ENCODE assay signal across 9 mouse cellular contexts in the genomic region with DNA sequence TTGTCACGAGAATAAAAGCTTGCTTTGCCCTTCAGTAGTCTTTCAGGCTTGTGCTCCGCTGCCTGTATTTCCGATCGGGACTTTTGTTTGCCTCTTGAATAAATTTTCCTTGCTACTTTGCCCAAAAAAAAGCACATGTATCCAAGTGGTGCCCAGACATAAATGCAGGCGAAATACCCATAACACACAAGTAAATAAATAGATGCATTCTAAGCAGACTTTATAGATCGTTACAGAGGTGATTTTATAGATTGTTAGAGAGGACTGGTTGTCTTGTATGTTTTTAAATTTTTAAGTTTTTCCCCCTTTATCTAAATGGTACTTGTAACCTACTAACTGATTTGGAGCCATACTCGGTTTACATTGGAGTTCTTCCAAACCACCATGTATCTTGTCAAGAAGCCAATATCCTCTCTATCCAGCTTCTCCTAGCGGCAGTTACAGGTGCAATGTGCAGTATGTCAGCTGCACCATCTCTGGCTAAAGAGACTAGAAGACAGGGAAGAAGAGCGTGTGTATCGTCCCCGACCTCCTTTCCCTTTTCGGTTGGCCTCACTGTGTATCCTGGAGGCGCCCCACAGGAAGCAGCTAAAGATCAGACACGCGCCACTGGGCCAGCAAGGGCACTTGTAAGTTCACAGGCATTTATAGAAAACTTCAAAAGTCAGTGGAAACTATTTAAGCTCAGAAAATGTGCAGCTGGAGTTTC. TPM values are rescaled to one million over a fixed set of nuclear protein-coding genes. Genes with fewer than 3 reads are reported as not detected.
DNase-seq lines count a peak whose midpoint lies in the region; ATAC-seq and TF ChIP-seq lines count a peak whose summit lies in the region.
"Had no signal": no experiment of that assay in that cellular context is flagged by ENCODE, and none has a peak within 500 bp of the region (broad histone marks: within the 10 kb centered on the region; RNA-seq: fewer than 3 reads in every experiment).

No protein-coding gene starts in this region.

- H3K9ac ChIP-seq in heart, embryonic 11.5 days (ENCODE audit: low read depth, low read length): no peak overlapping the region
- H3K9ac ChIP-seq in intestine, embryonic 15.5 days: no peak overlapping the region
- H3K9ac ChIP-seq in liver, postnatal 0 days (replicated peaks): peak overlapping the region; percentile 41; the same call in 1 of the 2 replicates

- H3K4me1 ChIP-seq in heart, embryonic 11.5 days (ENCODE audit: control insufficient read depth, insufficient read depth, low read length): 0 out of 2 replicates have a peak, but pooled peaks cover 3% of the 10 kb centered on the region
- 0 out of 2 replicates have a peak, but pooled peaks cover 3% of the 10 kb centered on the region for H3K4me1 ChIP-seq in intestine, embryonic 15.5 days (replicated peaks)
- H3K4me1 ChIP-seq in liver, postnatal 0 days (ENCODE audit: insufficient read depth): peaks cover 20% of the 10 kb centered on the region

- WGBS in heart, embryonic 11.5 days (ENCODE audit: insufficient replicate concordance): 63% methylated on average over 15 of the region's 15 CpGs
- 51% methylated on average over 15 of the region's 15 CpGs for WGBS in intestine, embryonic 15.5 days
- 45% methylated on average over 15 of the region's 15 CpGs for WGBS in liver, postnatal 0 days (ENCODE audit: insufficient replicate concordance)

- peak; percentile 32; the same call in 1 of the 2 replicates for TF ChIP-seq EP300 in liver, postnatal 0 days (IDR thresholded peaks at IDR 0.05; ENCODE audit: low read depth)

- 0 out of 2 replicates have a peak, but pooled peaks cover 3% of the 10 kb centered on the region for H3K9me3 ChIP-seq in heart, embryonic 11.5 days (replicated peaks; ENCODE audit: control insufficient read depth, low read length)
- no peaks in the 10 kb centered on the region for H3K9me3 ChIP-seq in intestine, embryonic 15.5 days
- no peaks in the 10 kb centered on the region for H3K9me3 ChIP-seq in liver, postnatal 0 days (ENCODE audit: low read length)

- intact Hi-C loops in left cerebral cortex, postnatal 10 days (cut with DNase I): no loop called here

- H3K27me3 ChIP-seq in heart, embryonic 11.5 days (ENCODE audit: control insufficient read depth, insufficient read depth, low read length): no peaks in the 10 kb centered on the region
- H3K27me3 ChIP-seq in intestine, embryonic 15.5 days (replicated peaks): no peaks in the 10 kb centered on the region
- H3K27me3 ChIP-seq in liver, postnatal 0 days (ENCODE audit: insufficient read depth, low read length): no peaks in the 10 kb centered on the region

- H3K27ac ChIP-seq in heart, embryonic 11.5 days (ENCODE audit: low read depth, low read length): no peak overlapping the region
- no peak overlapping the region for H3K27ac ChIP-seq in intestine, embryonic 15.5 days
- peak overlapping the region; percentile 31; the same call in 1 of the 2 replicates for H3K27ac ChIP-seq in liver, postnatal 0 days (ENCODE audit: low read depth)

- H3K36me3 ChIP-seq in heart, embryonic 11.5 days (ENCODE audit: control insufficient read depth, insufficient read depth, low read length): no peaks in the 10 kb centered on the region
- H3K36me3 ChIP-seq in intestine, embryonic 15.5 days: no peaks in the 10 kb centered on the region
- H3K36me3 ChIP-seq in liver, postnatal 0 days (replicated peaks; ENCODE audit: insufficient read depth, low read length): no peaks in the 10 kb centered on the region

- no peak for ATAC-seq in heart, embryonic 11.5 days (replicated peaks; ENCODE audit: insufficient number of reproducible peaks, low FRiP score, low TSS enrichment)
- ATAC-seq in intestine, embryonic 15.5 days: 0 out of 2 replicates have a peak, but pooled peaks have one; percentile 41
- peak; percentile 57; the same call in 1 of the 2 replicates for ATAC-seq in liver, postnatal 0 days

- H3K4me2 ChIP-seq in heart, embryonic 11.5 days: peak overlapping the region; percentile 9; the same call in 1 of the 2 replicates
- H3K4me2 ChIP-seq in intestine, embryonic 15.5 days (replicated peaks): 0 out of 2 replicates have a peak overlapping the region, but pooled peaks have one; percentile 7
- H3K4me2 ChIP-seq in liver, postnatal 0 days (ENCODE audit: low read depth, low read length): peak overlapping the region; percentile 63

- DNase-seq in heart, adult 8-10 months (ENCODE audit: low spot score): no peak
- peak; percentile 29 for DNase-seq in NIH3T3 (ENCODE audit: low read depth)
- DNase-seq in liver, postnatal 0 days: peak; percentile 46
- DNase-seq in thymus, postnatal 4 days: peak; percentile 63
- DNase-seq in gastrocnemius, postnatal 25 days: no peak
- no peak for DNase-seq in left cerebral cortex, postnatal 10 days (ENCODE audit: extremely low spot score in 1 of 2, low spot score in 2 of 2)

- no peak overlapping the region for H3K4me3 ChIP-seq in heart, embryonic 11.5 days (ENCODE audit: low read depth, low read length)
- H3K4me3 ChIP-seq in intestine, embryonic 15.5 days (replicated peaks): no peak overlapping the region
- H3K4me3 ChIP-seq in liver, postnatal 0 days (ENCODE audit: low read depth, low read length): no peak overlapping the region

- TF ChIP-seq CTCF in liver, postnatal 0 days (IDR thresholded peaks at IDR 0.05; ENCODE audit: low read depth): peak; percentile 35; the same call in 1 of the 2 replicates

RNA-seq across cellular contexts. Expression of a gene that starts 18.4 kb away (rescaled TPM):
- 2.9 and 3.0 TPM in 2 replicates for polyA plus RNA-seq in heart, embryonic 11.5 days (2014; fragmentation: Nextera tagmentation; extraction: Ambion mirVana)
- under 1 TPM; 0.47 to 0.90 (median 0.57) TPM for total RNA-seq in heart, adult 8-10 months (2022)
- 2.9 and 4.4 TPM in 2 replicates for polyA plus RNA-seq in intestine, embryonic 15.5 days (2015; fragmentation: Nextera tagmentation; extraction: Ambion mirVana)
- 1.2 and 1.6 TPM in 2 replicates for polyA plus RNA-seq in liver, postnatal 0 days (2015; fragmentation: Nextera tagmentation; extraction: Ambion mirVana)
- total RNA-seq in gastrocnemius, postnatal 25 days (2021): under 1 TPM; 0.20 to 0.86 TPM
- 1 to 10 TPM; 7.8 to 8.9 TPM for total RNA-seq in left cerebral cortex, postnatal 10 days (2021)

RNA-seq across cellular contexts. Expression of a gene that starts 24.4 kb away (rescaled TPM):
- not detected in 2 replicates for polyA plus RNA-seq in heart, embryonic 11.5 days (2014; fragmentation: Nextera tagmentation; extraction: Ambion mirVana)
- not detected for total RNA-seq in heart, adult 8-10 months (2022)
- polyA plus RNA-seq in intestine, embryonic 15.5 days (2015; fragmentation: Nextera tagmentation; extraction: Ambion mirVana): not detected in 2 replicates
- polyA plus RNA-seq in liver, postnatal 0 days (2015; fragmentation: Nextera tagmentation; extraction: Ambion mirVana): not detected in 2 replicates
- not detected for total RNA-seq in gastrocnemius, postnatal 25 days (2021)
- not detected for total RNA-seq in left cerebral cortex, postnatal 10 days (2021)
- polyA plus RNA-seq: neural tube, embryonic 11.5 days had no signal

RNA-seq across cellular contexts. Expression of a gene that starts 39.9 kb away (rescaled TPM):
- 42.4 and 48.0 TPM in 2 replicates for polyA plus RNA-seq in heart, embryonic 11.5 days (2014; fragmentation: Nextera tagmentation; extraction: Ambion mirVana)
- 10 to 100 TPM; 41.3 to 47.6 (median 45.0) TPM for total RNA-seq in heart, adult 8-10 months (2022)
- polyA plus RNA-seq in intestine, embryonic 15.5 days (2015; fragmentation: Nextera tagmentation; extraction: Ambion mirVana): 70.1 and 73.2 TPM in 2 replicates
- polyA plus RNA-seq in liver, postnatal 0 days (2015; fragmentation: Nextera tagmentation; extraction: Ambion mirVana): 42.2 and 47.9 TPM in 2 replicates
- total RNA-seq in gastrocnemius, postnatal 25 days (2021): 10 to 100 TPM; 30.1 to 31.2 TPM
- 10 to 100 TPM; 41.0 to 44.1 TPM for total RNA-seq in left cerebral cortex, postnatal 10 days (2021)

RNA-seq across cellular contexts. Expression of a gene that starts 40.7 kb away (rescaled TPM):
- 50.1 and 56.3 TPM in 2 replicates for polyA plus RNA-seq in heart, embryonic 11.5 days (2014; fragmentation: Nextera tagmentation; extraction: Ambion mirVana)
- 1 to 10 TPM in 2 of 4 experiments, under 1 TPM in 2; 0.84 to 2.0 (median 1.1) TPM for total RNA-seq in heart, adult 8-10 months (2022)
- 40.5 and 42.4 TPM in 2 replicates for polyA plus RNA-seq in intestine, embryonic 15.5 days (2015; fragmentation: Nextera tagmentation; extraction: Ambion mirVana)
- 6.9 and 7.2 TPM in 2 replicates for polyA plus RNA-seq in liver, postnatal 0 days (2015; fragmentation: Nextera tagmentation; extraction: Ambion mirVana)
- 1 to 10 TPM; 1.2 to 1.4 TPM for total RNA-seq in gastrocnemius, postnatal 25 days (2021)
- 1 to 10 TPM; 4.0 to 5.9 TPM for total RNA-seq in left cerebral cortex, postnatal 10 days (2021)

RNA-seq across cellular contexts. Expression of a gene that starts 45.8 kb away (rescaled TPM):
- 8.2 and 8.6 TPM in 2 replicates for polyA plus RNA-seq in heart, embryonic 11.5 days (2014; fragmentation: Nextera tagmentation; extraction: Ambion mirVana)
- total RNA-seq in heart, adult 8-10 months (2022): 10 to 100 TPM; 13.9 to 15.2 (median 14.9) TPM
- 11.8 and 13.1 TPM in 2 replicates for polyA plus RNA-seq in intestine, embryonic 15.5 days (2015; fragmentation: Nextera tagmentation; extraction: Ambion mirVana)
- polyA plus RNA-seq in liver, postnatal 0 days (2015; fragmentation: Nextera tagmentation; extraction: Ambion mirVana): 1.6 and 1.8 TPM in 2 replicates
- total RNA-seq in gastrocnemius, postnatal 25 days (2021): 1 to 10 TPM; 7.3 to 7.8 TPM
- 10 to 100 TPM; 27.8 to 28.6 TPM for total RNA-seq in left cerebral cortex, postnatal 10 days (2021)

Comparison
In these comparisons a context has a peak if more than half of its experiments do, and no peak if none do; other contexts are left out.
1. H3K4me2 ChIP-seq: peak in every context shown above with its lines; median percentile 63 in liver, postnatal 0 days; 9 in heart, embryonic 11.5 days; 7 in intestine, embryonic 15.5 days.
2. DNase-seq: peak in NIH3T3 (single experiment), liver, postnatal 0 days (single experiment) and thymus, postnatal 4 days (single experiment); none in heart, adult 8-10 months (single experiment), gastrocnemius, postnatal 25 days (single experiment) and left cerebral cortex, postnatal 10 days (0 of 2).
3. RNA of a gene that starts 18.4 kb away (total RNA-seq): 7.8 to 8.9 TPM in left cerebral cortex, postnatal 10 days; 0.20 to 0.86 TPM in gastrocnemius, postnatal 25 days and 0.47 to 0.90 TPM in heart, adult 8-10 months; every median in the first group is over 4 times any median in the second.